Mouse (Mus musculus): ENCODE results near the gene Olfr190. TPM values are rescaled to one million over a fixed set of nuclear protein-coding genes. Genes with fewer than 3 reads are reported as not detected.

Gene Olfr190
- polyA plus RNA-seq, 1 experiment from 2014 or later, result not detected

- 90% methylated on average over 7 of the region's 7 CpGs for WGBS
- Histone ChIP-seq H3K4me3 (no peak within 1 kb of the TSS), H3K9ac (no peak within 1 kb of the TSS), H3K27ac (no peak within 1 kb of the TSS), H3K27me3 (replicated peaks) (no peaks in the 10 kb centered on the region), H3K9me3 (no peaks in the 10 kb centered on the region), H3K4me2 (no peak within 1 kb of the TSS), H3K4me1 (no peaks in the 10 kb centered on the region), H3K36me3 (replicated peaks) (no peaks in the 10 kb centered on the region)
- ATAC-seq (replicated peaks), result no peak
Observed at GRCm38 (mm10) chr16:59039710-59040109, 38.1 kb downstream of the Olfr190 start, which contains the start of gene Olfr187. Gene Olfr187, minus strand, starts transcription at chr16:59039767.

GRCm38 (mm10) chr16:59030191-59030590 is 47.6 kb downstream of the Olfr190 start, which contains the start of gene Olfr186:
Gene Olfr186, minus strand, starts transcription at chr16:59030291.
- no peak within 1 kb of the TSS for H3K4me3 ChIP-seq
- H3K9ac ChIP-seq, result no peak within 1 kb of the TSS
- H3K4me1 ChIP-seq, result no peaks in the 10 kb centered on the region
- no peaks in the 10 kb centered on the region for H3K9me3 ChIP-seq
- ATAC-seq (replicated peaks), result no peak
- H3K27ac ChIP-seq, result no peak within 1 kb of the TSS
- no peaks in the 10 kb centered on the region for H3K36me3 ChIP-seq (replicated peaks)
- H3K4me2 ChIP-seq, result no peak within 1 kb of the TSS
- no peaks in the 10 kb centered on the region for H3K27me3 ChIP-seq (replicated peaks)
- 94% methylated on average over 4 of the region's 4 CpGs for WGBS

Other genes with a start within 250 kb of the Olfr190 start
- not detected in 2 replicates for gene Olfr177, start 203.2 kb downstream of the Olfr190 start, polyA plus RNA-seq (2015; fragmentation: Nextera tagmentation; extraction: Ambion mirVana)
- gene Olfr178, start 185.9 kb downstream of the Olfr190 start, polyA plus RNA-seq (2015; fragmentation: Nextera tagmentation; extraction: Ambion mirVana), result not detected in 2 replicates
- not detected in 2 replicates for gene Olfr181, start 149.2 kb downstream of the Olfr190 start, polyA plus RNA-seq (2015; fragmentation: Nextera tagmentation; extraction: Ambion mirVana)
- gene Olfr180, start 148.6 kb downstream of the Olfr190 start, polyA plus RNA-seq (2015; fragmentation: Nextera tagmentation; extraction: Ambion mirVana), result not detected in 2 replicates
- not detected in 2 replicates for gene Olfr183, start 82.6 kb downstream of the Olfr190 start, polyA plus RNA-seq (2015; fragmentation: Nextera tagmentation; extraction: Ambion mirVana)
- gene Olfr186, start 47.7 kb downstream of the Olfr190 start, polyA plus RNA-seq (2015; fragmentation: Nextera tagmentation; extraction: Ambion mirVana), result not detected in 2 replicates
- not detected in 2 replicates for gene Olfr187, start 38.2 kb downstream of the Olfr190 start, polyA plus RNA-seq (2015; fragmentation: Nextera tagmentation; extraction: Ambion mirVana)
- gene Olfr191, start 11.8 kb upstream of the Olfr190 start, polyA plus RNA-seq (2015; fragmentation: Nextera tagmentation; extraction: Ambion mirVana), result not detected in 2 replicates
- gene Olfr193, start 33.9 kb upstream of the Olfr190 start, polyA plus RNA-seq (2015; fragmentation: Nextera tagmentation; extraction: Ambion mirVana), result not detected in 2 replicates
- gene Olfr194, start 43.1 kb upstream of the Olfr190 start, polyA plus RNA-seq (2015; fragmentation: Nextera tagmentation; extraction: Ambion mirVana), result not detected in 2 replicates
- not detected in 2 replicates for gene Olfr195, start 69.0 kb upstream of the Olfr190 start, polyA plus RNA-seq (2015; fragmentation: Nextera tagmentation; extraction: Ambion mirVana)
- not detected in 2 replicates for gene Olfr196, start 92.4 kb upstream of the Olfr190 start, polyA plus RNA-seq (2015; fragmentation: Nextera tagmentation; extraction: Ambion mirVana)
- gene Olfr198, start 125.5 kb upstream of the Olfr190 start, polyA plus RNA-seq (2015; fragmentation: Nextera tagmentation; extraction: Ambion mirVana), result not detected in 2 replicates
- not detected in 2 replicates for gene Olfr199, start 141.8 kb upstream of the Olfr190 start, polyA plus RNA-seq (2015; fragmentation: Nextera tagmentation; extraction: Ambion mirVana)
- gene Olfr201, start 194.6 kb upstream of the Olfr190 start, polyA plus RNA-seq (2015; fragmentation: Nextera tagmentation; extraction: Ambion mirVana), result not detected in 2 replicates
- not detected in 2 replicates for gene Olfr202, start 208.8 kb upstream of the Olfr190 start, polyA plus RNA-seq (2015; fragmentation: Nextera tagmentation; extraction: Ambion mirVana)
- gene Olfr203, start 220.9 kb upstream of the Olfr190 start, polyA plus RNA-seq (2015; fragmentation: Nextera tagmentation; extraction: Ambion mirVana), result not detected in 2 replicates
- gene Olfr204, start 240.2 kb upstream of the Olfr190 start, polyA plus RNA-seq (2015; fragmentation: Nextera tagmentation; extraction: Ambion mirVana), result not detected in 2 replicates

Measured in midbrain, embryonic 15.5 days (tissue).